Mouse (Mus musculus): Measurements from ENCODE around the gene Radil. TPM values are rescaled to one million over a fixed set of nuclear protein-coding genes. Genes with fewer than 3 reads are reported as not detected.
A peak's percentile ranks its signal among the peaks of the same experiment; 100 is the strongest.

The Radil gene
- polyA plus RNA-seq, 1 experiment, result 40.6 TPM

DNA sequence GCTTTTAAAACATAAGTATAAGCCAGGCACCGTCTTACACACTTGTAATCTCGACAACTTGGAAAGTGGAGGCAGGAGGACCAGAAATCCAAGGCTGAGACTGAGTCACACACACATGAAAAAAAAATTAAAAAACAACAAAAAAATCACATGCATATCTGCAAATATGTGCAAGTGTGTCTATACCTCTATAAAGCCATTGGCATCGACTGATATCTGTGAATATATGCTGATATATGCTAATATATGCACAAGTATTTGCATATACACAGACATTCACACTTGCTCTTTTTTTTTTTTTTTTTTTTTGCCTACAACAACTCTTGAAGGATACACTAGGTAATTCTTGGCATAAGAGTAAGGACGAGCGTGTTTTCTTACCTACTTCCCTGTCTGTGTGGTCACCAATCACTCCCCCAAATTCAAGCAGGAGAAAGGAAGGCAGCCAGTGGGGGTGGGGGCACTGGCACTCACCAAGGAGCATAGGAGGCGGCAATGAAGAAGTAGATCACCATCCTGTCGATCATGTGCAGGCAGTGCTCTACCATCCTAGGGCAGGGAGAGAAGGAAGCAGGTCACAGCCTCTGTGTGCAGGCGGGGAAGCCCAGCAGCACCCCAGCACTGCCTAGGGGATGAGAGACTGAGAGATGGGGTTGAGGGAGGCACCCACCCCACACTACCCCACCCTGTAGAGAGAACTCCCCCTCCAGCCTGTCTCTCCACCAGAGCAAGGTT is 23.6 kb upstream of the Radil start:
- TF ChIP-seq POLR2A (IDR thresholded peaks at IDR 0.05; ENCODE audit: borderline replicate concordance, extremely low read depth, low read depth, low read length), result no peak
- TF ChIP-seq CTCF (IDR thresholded peaks at IDR 0.05; ENCODE audit: insufficient read depth, low read length), result no peak
- no peak overlapping the region for H3K4me3 ChIP-seq (replicated peaks; ENCODE audit: extremely low read depth, low read depth, low read length)
- WGBS, result 74% methylated on average over 8 of the region's 8 CpGs
- H3K4me1 ChIP-seq (ENCODE audit: control insufficient read depth, insufficient read depth, low read length), result no peaks in the 10 kb centered on the region
- DNase-seq, result no peak

DNA sequence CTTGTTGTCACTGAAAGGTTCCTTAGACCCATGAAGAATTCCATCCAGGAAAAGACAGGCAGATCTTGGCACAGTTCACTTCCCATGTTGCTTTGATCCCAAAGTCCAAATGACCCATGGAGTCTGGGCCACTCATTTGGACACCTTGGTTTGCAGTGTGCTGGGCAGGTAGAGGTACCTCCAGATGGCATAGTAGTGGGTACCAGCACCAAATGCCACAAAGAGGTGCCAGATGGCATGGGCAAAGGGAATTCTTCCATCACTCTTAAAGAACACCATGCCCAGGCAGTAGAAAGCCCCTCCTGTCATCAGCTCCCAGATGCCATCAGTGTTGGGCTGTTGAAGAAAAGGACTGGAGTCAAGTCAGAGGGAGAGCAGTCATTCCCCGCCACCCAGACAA is 13.7 kb upstream of the Radil start:
- WGBS, result 81% methylated on average over 1 of the region's 1 CpGs
- no peak for DNase-seq
- no peaks in the 10 kb centered on the region for H3K4me1 ChIP-seq (ENCODE audit: control insufficient read depth, insufficient read depth, low read length)
- H3K4me3 ChIP-seq (replicated peaks; ENCODE audit: extremely low read depth, low read depth, low read length), result no peak overlapping the region
- no peak for TF ChIP-seq POLR2A (IDR thresholded peaks at IDR 0.05; ENCODE audit: borderline replicate concordance, extremely low read depth, low read depth, low read length)
- TF ChIP-seq CTCF (IDR thresholded peaks at IDR 0.05; ENCODE audit: insufficient read depth, low read length), result no peak

DNA sequence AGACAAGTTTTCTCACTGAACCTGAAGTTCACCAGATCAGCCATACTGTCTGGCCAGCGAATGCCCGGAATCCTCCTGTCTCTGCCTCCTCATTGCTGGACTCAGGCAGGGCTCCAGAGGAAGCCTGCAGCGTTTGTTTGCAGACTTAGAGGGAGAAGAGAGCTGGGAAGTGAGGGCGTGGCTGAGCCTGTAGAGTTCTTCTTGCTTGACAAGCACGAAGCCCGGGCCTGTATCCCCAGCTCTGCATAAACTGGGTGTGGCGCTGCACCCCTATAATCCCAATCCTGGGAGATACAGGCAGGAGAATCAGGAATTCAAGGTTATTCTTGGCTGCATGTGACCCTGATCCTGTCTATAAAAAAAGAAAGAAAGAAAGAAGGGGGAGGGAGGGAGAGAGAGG is 9.4 kb upstream of the Radil start:
- 52% methylated on average over 7 of the region's 7 CpGs for WGBS

DNA sequence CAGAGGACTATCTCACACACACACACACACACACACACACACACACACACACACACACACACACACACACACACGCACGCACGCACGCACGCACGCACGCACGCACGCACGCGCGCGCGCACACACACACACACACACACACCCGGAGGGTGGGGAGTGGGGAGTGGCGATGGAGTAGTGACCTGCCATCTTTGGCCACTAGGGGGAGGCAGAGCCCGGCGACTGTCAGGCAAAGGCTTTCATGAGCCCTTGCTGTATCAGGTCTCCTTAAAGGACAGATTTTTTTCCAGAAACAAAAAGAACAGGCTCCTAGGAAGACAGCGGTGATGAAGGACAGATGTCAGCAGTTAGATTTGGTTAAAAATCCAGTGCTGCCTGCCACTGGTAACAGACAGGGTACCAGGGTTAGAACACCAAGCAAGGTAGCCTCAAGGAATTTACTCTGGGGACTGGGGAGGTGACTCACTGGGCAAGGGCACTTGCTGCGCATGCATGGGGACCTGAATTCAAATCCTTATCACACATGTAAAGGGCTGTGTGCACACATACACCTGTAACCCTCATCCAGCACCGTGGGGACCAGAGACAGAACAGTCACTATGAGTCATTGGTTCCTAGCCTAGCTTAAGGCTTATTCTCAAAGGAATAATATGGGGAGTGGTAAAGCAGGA is 6.6 kb upstream of the Radil start:
- peak; percentile 59 for DNase-seq
- H3K4me3 ChIP-seq (replicated peaks; ENCODE audit: extremely low read depth, low read depth, low read length), result no peak overlapping the region
- H3K4me1 ChIP-seq (ENCODE audit: control insufficient read depth, insufficient read depth, low read length), result no peaks in the 10 kb centered on the region
- TF ChIP-seq POLR2A (IDR thresholded peaks at IDR 0.05; ENCODE audit: borderline replicate concordance, extremely low read depth, low read depth, low read length), result no peak
- peak; percentile 76 for TF ChIP-seq CTCF (IDR thresholded peaks at IDR 0.05; ENCODE audit: insufficient read depth, low read length)
- 30% methylated on average over 18 of the region's 21 CpGs for WGBS

More for the DNA sequence above, 9.4 kb upstream of the Radil start:
- DNase-seq, result no peak
- no peak for TF ChIP-seq POLR2A (IDR thresholded peaks at IDR 0.05; ENCODE audit: borderline replicate concordance, extremely low read depth, low read depth, low read length)
- no peak for TF ChIP-seq CTCF (IDR thresholded peaks at IDR 0.05; ENCODE audit: insufficient read depth, low read length)
- H3K4me3 ChIP-seq (replicated peaks; ENCODE audit: extremely low read depth, low read depth, low read length), result no peak overlapping the region
- no peaks in the 10 kb centered on the region for H3K4me1 ChIP-seq (ENCODE audit: control insufficient read depth, insufficient read depth, low read length)

DNA sequence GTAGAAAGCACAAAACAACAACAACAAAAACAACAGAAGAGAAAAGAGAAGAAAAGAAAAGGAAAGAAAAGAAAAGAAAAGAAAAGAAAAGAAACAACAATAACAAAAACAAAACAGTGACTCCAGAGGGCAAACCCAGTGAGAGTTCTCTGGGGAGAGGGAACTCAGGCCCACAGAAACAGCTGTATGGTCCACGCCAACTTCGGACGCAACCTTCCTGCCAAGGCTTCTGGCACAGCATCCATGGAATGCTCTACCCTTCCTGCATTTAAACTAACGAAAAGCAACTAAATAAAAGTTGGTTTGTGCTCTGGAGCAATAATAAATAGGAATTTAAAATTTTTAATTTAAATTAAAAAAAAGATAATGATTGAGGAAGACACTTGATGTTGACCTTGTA is 5.8 kb upstream of the Radil start:
- Histone ChIP-seq H3K4me3 (replicated peaks; ENCODE audit: extremely low read depth, low read depth, low read length) (no peak overlapping the region), H3K4me1 (ENCODE audit: control insufficient read depth, insufficient read depth, low read length) (no peaks in the 10 kb centered on the region)
- WGBS, result 84% methylated on average over 4 of the region's 4 CpGs
- no peak for DNase-seq
- TF ChIP-seq CTCF (IDR thresholded peaks at IDR 0.05; ENCODE audit: insufficient read depth, low read length), result no peak
- no peak for TF ChIP-seq POLR2A (IDR thresholded peaks at IDR 0.05; ENCODE audit: borderline replicate concordance, extremely low read depth, low read depth, low read length)

DNA sequence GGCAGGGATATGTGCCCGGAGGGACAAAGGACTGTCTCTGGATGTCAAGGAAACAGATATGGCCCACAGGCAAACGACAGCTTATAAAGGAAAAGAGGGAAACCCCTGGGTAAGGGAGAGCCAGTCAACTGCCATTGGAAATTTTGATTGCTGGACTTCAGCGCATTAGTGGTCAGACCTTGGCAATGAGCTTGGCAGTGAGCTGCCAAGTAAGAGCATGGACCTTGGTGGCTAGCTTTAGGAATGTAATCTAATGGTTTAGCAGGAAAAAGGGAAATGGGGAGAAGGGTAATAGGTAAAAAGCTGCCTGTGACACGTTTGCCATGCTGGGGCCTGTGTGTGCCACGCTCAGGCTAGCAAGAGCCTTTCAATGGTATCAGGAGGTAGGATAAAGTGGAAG is 5.0 kb upstream of the Radil start:
- WGBS, result 73% methylated on average over 5 of the region's 5 CpGs
- no peaks in the 10 kb centered on the region for H3K4me1 ChIP-seq (ENCODE audit: control insufficient read depth, insufficient read depth, low read length)
- TF ChIP-seq POLR2A (IDR thresholded peaks at IDR 0.05; ENCODE audit: borderline replicate concordance, extremely low read depth, low read depth, low read length) (no peak), CTCF (IDR thresholded peaks at IDR 0.05; ENCODE audit: insufficient read depth, low read length) (no peak)

DNA sequence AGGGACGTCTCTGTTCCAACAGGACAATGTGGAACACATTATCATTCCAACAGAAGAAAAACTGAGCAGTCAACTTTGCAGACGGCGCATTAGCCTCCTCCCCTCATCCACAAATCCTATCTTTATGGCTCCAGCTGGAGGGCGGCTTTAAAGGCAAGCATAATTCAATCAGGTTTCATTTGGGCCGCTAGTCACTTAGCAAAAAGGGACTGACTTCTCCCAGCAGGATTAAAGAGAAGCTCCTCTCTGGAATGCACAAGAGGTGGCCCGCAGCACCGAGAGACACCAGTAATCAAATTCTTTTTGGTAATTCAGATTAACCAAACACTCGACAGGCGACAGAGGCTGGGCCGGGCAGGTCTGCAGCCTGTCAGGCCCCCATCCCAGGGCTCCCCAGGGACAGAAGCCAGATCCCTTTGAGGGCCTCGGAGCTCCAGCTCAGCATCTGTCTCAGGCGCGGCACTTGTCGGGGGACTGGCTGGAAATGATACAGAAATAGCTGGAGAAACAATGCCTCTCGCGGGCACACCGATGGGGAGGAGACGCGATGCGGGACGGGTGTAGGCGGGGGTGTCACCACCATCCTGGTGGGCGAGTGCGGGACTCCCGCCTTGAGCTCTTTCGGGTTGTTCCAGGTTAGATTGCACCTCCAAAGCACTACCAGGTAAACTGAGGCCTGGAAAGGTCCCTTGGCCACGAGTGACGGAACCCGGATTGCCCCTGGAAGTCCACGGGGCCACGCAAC is 765 bp downstream of the Radil start:
- DNase-seq, result peak; percentile 52
- peak overlapping the region; percentile 66 for H3K4me3 ChIP-seq (replicated peaks; ENCODE audit: extremely low read depth, low read depth, low read length)

More for the DNA sequence above, 5.0 kb upstream of the Radil start:
- no peak for DNase-seq
- no peak overlapping the region for H3K4me3 ChIP-seq (replicated peaks; ENCODE audit: extremely low read depth, low read depth, low read length)

DNA sequence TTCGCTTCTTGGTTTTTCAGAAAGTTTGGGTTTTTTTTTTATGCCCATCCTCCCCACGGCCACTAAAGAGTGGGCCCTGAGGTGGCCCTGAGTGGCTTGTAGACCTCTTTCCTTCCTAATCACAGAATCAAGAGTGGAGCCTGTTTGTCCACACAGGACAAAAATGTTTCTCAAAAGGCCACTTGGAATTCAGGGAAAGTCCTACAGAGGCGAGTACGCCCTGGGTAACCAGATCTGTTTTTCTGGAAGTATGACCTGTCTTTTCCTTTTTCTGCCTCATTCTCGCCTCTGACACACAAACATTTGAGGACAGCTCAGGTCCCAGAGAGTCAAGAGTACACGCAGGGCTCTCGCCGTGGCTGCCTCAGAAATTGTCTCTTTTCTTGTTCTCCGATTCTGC is 1.5 kb downstream of the Radil start:
- peaks cover 11% of the 10 kb centered on the region for H3K4me1 ChIP-seq (ENCODE audit: control insufficient read depth, insufficient read depth, low read length)
- H3K4me3 ChIP-seq (replicated peaks; ENCODE audit: extremely low read depth, low read depth, low read length), result no peak overlapping the region
- WGBS, result 56% methylated on average over 9 of the region's 9 CpGs
- TF ChIP-seq CTCF (IDR thresholded peaks at IDR 0.05; ENCODE audit: insufficient read depth, low read length) (no peak), POLR2A (IDR thresholded peaks at IDR 0.05; ENCODE audit: borderline replicate concordance, extremely low read depth, low read depth, low read length) (no peak)
- DNase-seq, result peak; percentile 24

More for the DNA sequence above, 765 bp downstream of the Radil start:
- TF ChIP-seq POLR2A (IDR thresholded peaks at IDR 0.05; ENCODE audit: borderline replicate concordance, extremely low read depth, low read depth, low read length), result no peak
- no peak for TF ChIP-seq CTCF (IDR thresholded peaks at IDR 0.05; ENCODE audit: insufficient read depth, low read length)
- peaks cover 5% of the 10 kb centered on the region for H3K4me1 ChIP-seq (ENCODE audit: control insufficient read depth, insufficient read depth, low read length)
- 10% methylated on average over 31 of the region's 31 CpGs for WGBS

DNA sequence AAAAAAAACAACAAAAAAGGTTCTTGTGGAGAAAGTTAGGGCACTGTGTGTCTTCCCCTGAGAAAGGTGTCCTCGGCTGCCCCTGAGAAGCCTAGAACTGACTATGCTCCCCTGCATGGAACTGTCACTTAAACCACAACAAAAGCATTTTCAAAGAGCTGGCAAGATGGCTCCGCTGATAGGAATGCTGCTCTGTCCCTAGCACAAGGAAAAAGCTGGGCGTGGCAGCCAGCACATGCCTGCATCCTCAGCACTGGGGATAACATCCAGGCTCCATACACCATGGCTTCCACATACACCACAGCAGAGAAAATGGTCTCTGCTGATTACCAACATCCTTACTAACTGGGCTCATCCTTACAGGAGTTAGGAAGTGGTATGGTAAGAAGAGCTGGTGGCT is 3.8 kb downstream of the Radil start:
- no peak overlapping the region for H3K4me3 ChIP-seq (replicated peaks; ENCODE audit: extremely low read depth, low read depth, low read length)
- TF ChIP-seq POLR2A (IDR thresholded peaks at IDR 0.05; ENCODE audit: borderline replicate concordance, extremely low read depth, low read depth, low read length), result no peak
- peaks cover 11% of the 10 kb centered on the region for H3K4me1 ChIP-seq (ENCODE audit: control insufficient read depth, insufficient read depth, low read length)
- 75% methylated on average over 3 of the region's 3 CpGs for WGBS
- no peak for DNase-seq
